Mouse (Mus musculus): Measurements from ENCODE around the gene Npas1.

Npas1 gene

GRCm38 (mm10) chr7:16422222-16422856, 55.2 kb downstream of the Npas1 start:
- intact Hi-C loops (cut with DNase I): no loop called here

DNA sequence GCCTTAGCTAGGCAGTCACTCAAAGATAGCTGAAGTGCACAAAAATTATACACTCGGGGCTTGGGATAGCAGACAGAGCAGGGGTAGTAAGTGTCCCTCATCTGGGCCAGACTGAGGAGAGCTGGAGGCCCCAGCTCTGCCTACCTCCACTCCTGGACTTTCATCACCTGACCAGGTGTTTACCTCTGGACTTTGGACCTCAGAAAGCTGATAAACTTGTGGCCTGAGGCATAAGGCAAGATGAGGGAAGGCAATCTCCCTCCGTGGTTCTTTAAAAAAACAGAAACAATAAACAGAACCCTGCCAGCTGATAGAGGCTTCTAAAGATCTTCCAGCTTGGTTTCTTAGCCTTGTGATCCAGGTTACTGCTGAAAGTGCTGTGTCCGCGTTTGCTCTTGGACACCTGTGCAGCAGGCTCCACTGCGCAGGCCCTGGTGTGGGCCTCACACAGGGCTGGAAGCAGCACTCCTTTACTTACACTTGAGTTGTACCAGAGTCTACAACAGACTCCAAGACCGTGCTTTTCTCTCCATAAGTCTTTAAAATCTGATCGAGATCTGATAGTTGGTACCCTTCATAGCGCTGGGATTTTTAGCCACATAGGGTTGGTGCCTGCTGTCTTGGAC, 56.9 kb downstream of the Npas1 start:
- intact Hi-C loops (cut with DNase I): no loop called here

DNA sequence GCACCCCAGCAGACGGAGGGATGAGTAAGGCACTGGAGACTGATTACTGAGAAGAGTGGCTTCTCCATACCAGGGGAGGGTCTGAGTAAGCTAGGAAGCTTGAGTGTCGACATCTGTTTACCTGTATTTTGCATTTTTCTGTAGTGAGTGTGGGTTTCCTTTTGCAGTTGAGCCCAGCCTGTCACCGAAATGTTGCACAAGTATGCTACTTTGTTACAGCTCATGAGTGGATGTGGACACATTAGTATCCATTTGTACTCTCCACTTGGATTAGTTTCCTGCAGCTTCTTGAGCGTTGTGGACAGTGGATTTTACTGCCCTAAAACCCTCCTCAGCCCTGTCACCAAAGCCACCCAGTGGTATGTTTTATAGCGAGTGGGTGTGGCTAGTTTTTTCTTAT, 58.8 kb downstream of the Npas1 start:
- intact Hi-C loops (cut with DNase I): no loop called here

DNA sequence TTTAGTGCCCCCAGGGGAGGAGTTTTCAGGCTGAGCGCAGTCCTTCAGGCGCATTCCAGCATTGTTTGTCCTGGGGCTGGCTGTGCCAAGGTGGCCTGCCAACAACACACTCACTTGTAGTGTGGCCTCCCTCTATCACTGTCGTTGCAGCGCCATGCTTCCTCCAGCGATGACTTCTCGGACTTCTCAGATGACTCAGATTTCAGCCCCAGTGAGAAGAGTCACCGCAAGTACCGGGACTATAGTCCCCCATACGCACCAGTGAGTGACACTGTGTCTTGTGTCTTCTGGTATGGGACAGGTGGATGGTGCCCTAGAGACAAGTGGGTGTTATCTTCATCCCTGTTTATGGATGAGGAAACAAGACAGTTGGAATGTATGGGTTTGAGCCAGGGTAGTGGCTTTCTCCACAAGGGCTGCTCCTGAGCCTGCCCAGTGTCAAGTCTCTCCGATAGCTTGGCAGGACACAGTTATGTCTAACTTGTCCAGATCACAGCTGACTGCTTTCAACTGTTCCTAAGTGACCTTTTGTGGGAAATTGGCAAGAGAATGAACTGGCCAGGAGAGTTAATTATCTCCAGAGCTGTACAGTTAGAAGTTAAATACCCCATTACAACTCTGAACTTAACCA, 60.3 kb downstream of the Npas1 start:
- intact Hi-C loops (cut with DNase I): no loop called here

GRCm38 (mm10) chr7:16415426-16415825, 62.1 kb downstream of the Npas1 start:
- intact Hi-C loops (cut with DNase I): no loop called here

DNA sequence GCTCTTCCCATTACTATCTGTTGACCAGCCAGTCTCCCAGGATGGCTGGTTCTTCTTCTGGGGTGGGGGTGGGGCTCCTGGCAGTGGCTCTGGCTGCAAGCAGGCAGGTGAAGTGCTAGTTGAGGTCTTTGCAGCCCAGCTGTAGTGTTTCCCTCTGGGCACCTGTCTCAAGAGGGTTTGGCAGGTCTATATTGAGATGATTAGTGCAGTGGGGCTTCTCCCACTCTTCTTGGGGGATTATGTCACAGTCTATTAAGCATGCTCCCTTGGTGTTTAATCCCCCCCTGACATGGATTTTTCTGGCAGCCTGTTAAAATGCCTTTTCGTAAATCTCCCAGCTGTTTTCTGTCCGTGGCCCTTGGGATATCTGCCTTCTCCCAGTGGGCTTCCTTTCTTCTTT, 64.6 kb downstream of the Npas1 start:
- intact Hi-C loops (cut with DNase I): no loop called here

- intact Hi-C loops (cut with DNase I): no loop called here
Measured at GRCm38 (mm10) chr7:16412220-16412896, 65.2 kb downstream of the Npas1 start.

GRCm38 (mm10) chr7:16411100-16411499, 66.4 kb downstream of the Npas1 start:
- intact Hi-C loops (cut with DNase I): no loop called here

DNA sequence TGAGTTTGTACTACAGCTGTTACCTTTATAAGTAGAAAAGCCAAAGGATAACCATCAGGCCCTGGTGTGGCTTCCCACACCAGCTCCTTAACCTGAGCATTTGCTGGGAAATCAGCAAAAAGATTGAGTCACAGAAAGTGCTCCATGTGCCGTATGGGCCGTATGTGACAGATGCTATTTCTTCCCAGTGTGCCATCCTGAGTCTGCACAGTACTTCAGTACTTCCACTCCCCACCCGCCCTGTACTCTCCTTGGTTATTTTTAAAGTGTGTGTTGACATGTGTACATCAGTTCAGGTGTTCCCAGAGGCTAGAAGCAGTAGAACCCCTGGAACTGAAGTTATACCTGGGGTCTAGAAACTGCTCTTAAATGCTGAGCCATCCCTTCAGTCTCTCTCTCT, 70.5 kb downstream of the Npas1 start:
- intact Hi-C loops (cut with DNase I): no loop called here

All from adrenal gland (tissue).